Mouse (Mus musculus): ENCODE results near the gene Utrn.

- TF ChIP-seq UBTF (IDR thresholded peaks at IDR 0.05; ENCODE audit: low read depth, low read length): no peak
- TF ChIP-seq CTCF (conservative IDR thresholded peaks at IDR 0.05 in 1 of 2, IDR thresholded peaks at IDR 0.05 in 1 of 2; ENCODE audit: low read depth in 2 of 2, low read length in 2 of 2): no peak
- no peak for TF ChIP-seq POLR2A (IDR thresholded peaks at IDR 0.05; ENCODE audit: low read depth, low read length)
- no peak for TF ChIP-seq ZNF384 (IDR thresholded peaks at IDR 0.05; ENCODE audit: low read depth, low read length)
- no peak for TF ChIP-seq EP300 (IDR thresholded peaks at IDR 0.05; ENCODE audit: low read length)
- no peak for TF ChIP-seq TCF12 (IDR thresholded peaks at IDR 0.05; ENCODE audit: low read depth, low read length)
- TF ChIP-seq POLR2AphosphoS2 (IDR thresholded peaks at IDR 0.05; ENCODE audit: low read depth, low read length): no peak
- TF ChIP-seq MEF2A (IDR thresholded peaks at IDR 0.05; ENCODE audit: borderline replicate concordance, low read depth, low read length): no peak
- no peak for TF ChIP-seq GABPA (IDR thresholded peaks at IDR 0.05; ENCODE audit: insufficient replicate concordance, low read depth, low read length)
Measured at GRCm38 (mm10) chr10:12694774-12695173, 174.4 kb downstream of the Utrn start.
